Mouse (Mus musculus) left cerebral cortex, adult 2 months (tissue): ENCODE measurements around the gene Ugt3a1. TPM values are rescaled to one million over a fixed set of nuclear protein-coding genes. Genes with fewer than 3 reads are reported as not detected.
"Not testable (repeated sequence)": the region's sequence is repeated elsewhere in the genome, so short reads cannot be mapped to it uniquely, and the experiment has no call there.

Source experiments
- DNase-seq, 2 experiments: peaks; one replicate each; pipeline ENCODE4 v3.0.0; 2021 to 2022; ENCODE audit warnings: low spot score in 2 of 2, mixed read lengths in 1 of 2; ENCODE audit errors: extremely low spot score in 1 of 2
- H3K27ac ChIP-seq: fragments of 200-600 bp; 2 replicates; pipeline ENCODE4 v1.8.1; 2022
- H3K4me3 ChIP-seq: fragments of 200-600 bp; 2 replicates; pipeline ENCODE4 v1.8.1; 2022
- CTCF ChIP-seq: fragments of 200-600 bp; IDR thresholded peaks from 2 replicates; pipeline ENCODE4 v1.8.1; 2022; ENCODE audit warnings: antibody characterized with exemption, mild to moderate bottlenecking, moderate library complexity
- intact Hi-C: fragments of 180-260 bp; cut with DNase I; formaldehyde crosslinking; loops from one replicate; pipeline ENCODE4 v1.15.1; 2025
- long read RNA-seq, 2 experiments: library from polyadenylated mRNA; stranded (forward); transcript quantifications; one replicate each; pipeline ENCODE4 v2.0.0; 2021; ENCODE audit warnings: borderline mapping rate in 2 of 2
- total RNA-seq, 2 experiments: library from RNA; stranded (reverse); gene quantifications; 2 replicates each; pipeline ENCODE4 v1.2.3; 2021

The Ugt3a1 gene
- not detected for total RNA-seq
- long read RNA-seq, experiment 1: 0 reads
- long read RNA-seq, experiment 2: 0 reads

- no peak for DNase-seq
- H3K4me3 ChIP-seq: no peak within 1 kb of the TSS
- no peak within 1 kb of the TSS for H3K27ac ChIP-seq
- no peak for TF ChIP-seq CTCF
- intact Hi-C loops: no loop called here
These were observed at the start of gene Ugt3a1 for GRCm38 (mm10) chr15:9276838-9277295. TSS of gene Ugt3a1 (plus strand) at chr15:9276888.

- DNase-seq, intact Hi-C loops, H3K27ac ChIP-seq, H3K4me3 ChIP-seq: not testable (repeated sequence)
These were observed 45.8 kb upstream of the Ugt3a1 start for GRCm38 (mm10) chr15:9230917-9231316.

- Histone ChIP-seq H3K4me3 (no peak overlapping the region), H3K27ac (no peak overlapping the region)
- no peak for DNase-seq
- no peak for TF ChIP-seq CTCF
- intact Hi-C loops: no loop called here
These were observed 30.3 kb upstream of the Ugt3a1 start for GRCm38 (mm10) chr15:9246345-9246744.

GRCm38 (mm10) chr15:9252891-9253290 lies 23.8 kb upstream of the Ugt3a1 start:
- DNase-seq: no peak
- intact Hi-C loops: no loop called here
- Histone ChIP-seq H3K27ac (no peak overlapping the region), H3K4me3 (no peak overlapping the region)
- TF ChIP-seq CTCF: no peak

GRCm38 (mm10) chr15:9260621-9261020 lies 16.1 kb upstream of the Ugt3a1 start:
- no peak for DNase-seq
- no peak overlapping the region for H3K27ac ChIP-seq
- TF ChIP-seq CTCF: no peak
- H3K4me3 ChIP-seq: no peak overlapping the region
- intact Hi-C loops: no loop called here

GRCm38 (mm10) chr15:9271876-9272275 lies 4.8 kb upstream of the Ugt3a1 start:
- intact Hi-C loops: no loop called here
- no peak for TF ChIP-seq CTCF
- DNase-seq: no peak
- H3K4me3 ChIP-seq: no peak overlapping the region
- no peak overlapping the region for H3K27ac ChIP-seq

- no peak for DNase-seq
- no peak for TF ChIP-seq CTCF
- H3K4me3 ChIP-seq: no peak overlapping the region
- intact Hi-C loops: no loop called here
- no peak overlapping the region for H3K27ac ChIP-seq
These were observed 2.3 kb downstream of the Ugt3a1 start for GRCm38 (mm10) chr15:9279026-9279425.

- intact Hi-C loops: no loop called here
- H3K27ac ChIP-seq: no peak overlapping the region
- DNase-seq: no peak
- H3K4me3 ChIP-seq: no peak overlapping the region
- no peak for TF ChIP-seq CTCF
These were observed 2.9 kb downstream of the Ugt3a1 start for GRCm38 (mm10) chr15:9279596-9279995.

- no peak for TF ChIP-seq CTCF
- no peak overlapping the region for H3K4me3 ChIP-seq
- DNase-seq: no peak
- no peak overlapping the region for H3K27ac ChIP-seq
- intact Hi-C loops: loop anchor here (5.0 kb wide), 1 partner anchor 69 kb away; no protein-coding TSS in a partner anchor
These were observed 6.5 kb downstream of the Ugt3a1 start for GRCm38 (mm10) chr15:9283165-9283564.

- TF ChIP-seq CTCF: no peak; the same call in 1 of the 2 replicates
- intact Hi-C loops: no loop called here
These were observed 13.0 kb downstream of the Ugt3a1 start for GRCm38 (mm10) chr15:9289660-9290059.

GRCm38 (mm10) chr15:9305978-9306692 lies 29.4 kb downstream of the Ugt3a1 start:
- TF ChIP-seq CTCF: no peak
- Histone ChIP-seq H3K27ac (no peak overlapping the region), H3K4me3 (no peak overlapping the region)
- no peak for DNase-seq
- intact Hi-C loops: no loop called here

More at GRCm38 (mm10) chr15:9289660-9290059, 13.0 kb downstream of the Ugt3a1 start:
- Histone ChIP-seq H3K4me3 (no peak overlapping the region), H3K27ac (no peak overlapping the region)
- DNase-seq: no peak

GRCm38 (mm10) chr15:9334596-9334995 lies 57.9 kb downstream of the Ugt3a1 start:
- no peak overlapping the region for H3K4me3 ChIP-seq
- intact Hi-C loops: no loop called here
- no peak for DNase-seq
- no peak for TF ChIP-seq CTCF
- H3K27ac ChIP-seq: no peak overlapping the region

GRCm38 (mm10) chr15:9335341-9335740 lies 58.7 kb downstream of the Ugt3a1 start, which contains the start of gene Ugt3a2:
TSS of gene Ugt3a2 (plus strand) at chr15:9335550.
- intact Hi-C loops: no loop called here
- no peak for DNase-seq
- no peak for TF ChIP-seq CTCF
- Histone ChIP-seq H3K27ac (no peak within 1 kb of the TSS), H3K4me3 (no peak within 1 kb of the TSS)
